Mouse (Mus musculus) midbrain, embryonic 14.5 days (tissue): Measurements from ENCODE around the gene Eef1akmt3. TPM values are rescaled to one million over a fixed set of nuclear protein-coding genes. Genes with fewer than 3 reads are reported as not detected.
A peak's percentile ranks its signal among the peaks of the same experiment; 100 is the strongest.
"Not testable (repeated sequence)": the region's sequence is repeated elsewhere in the genome, so short reads cannot be mapped to it uniquely, and the experiment has no call there.

Experiments used
- ATAC-seq: fragments of 200-750 bp; cut with Nextera tagmentation; 2 replicates; pipeline ENCODE4 v1.8.0; 2017; ENCODE audit warnings: moderate number of reproducible peaks, moderate library complexity; ENCODE audit not compliant: low FRiP score, low TSS enrichment
- DNase-seq: peaks from one replicate; pipeline ENCODE4 v3.0.0-alpha.2; 2015
- H3K27ac ChIP-seq: fragments of 300-500 bp; sonication (generic); replicated peaks from 2 replicates; pipeline ENCODE4 v1.5.1; 2014; ENCODE audit warnings: mild to moderate bottlenecking, low read depth, low read length, moderate library complexity
- H3K27me3 ChIP-seq: fragments of 300-500 bp; sonication (generic); 2 replicates; pipeline ENCODE4 v1.6.1; 2014; ENCODE audit warnings: low read length, control low read depth, mixed read lengths; ENCODE audit not compliant: control insufficient read depth, insufficient read depth
- H3K36me3 ChIP-seq: fragments of 300-500 bp; sonication (generic); 2 replicates; pipeline ENCODE4 v1.6.1; 2014; ENCODE audit warnings: low read length, control low read depth; ENCODE audit not compliant: control insufficient read depth, insufficient read depth
- H3K4me1 ChIP-seq: fragments of 300-500 bp; sonication (generic); 2 replicates; pipeline ENCODE4 v1.6.1; 2014; ENCODE audit warnings: mild to moderate bottlenecking, antibody characterized with exemption, low read length, control low read depth; ENCODE audit not compliant: control insufficient read depth, insufficient read depth
- H3K4me2 ChIP-seq: fragments of 300-500 bp; sonication (generic); 2 replicates; pipeline ENCODE4 v1.6.1; 2014; ENCODE audit warnings: mild to moderate bottlenecking, low read length, moderate library complexity
- H3K4me3 ChIP-seq: fragments of 300-500 bp; sonication (generic); replicated peaks from 2 replicates; pipeline ENCODE4 v1.5.1; 2014; ENCODE audit warnings: low read depth, low read length
- H3K9ac ChIP-seq: fragments of 300-500 bp; sonication (generic); replicated peaks from 2 replicates; pipeline ENCODE4 v1.6.1; 2014; ENCODE audit warnings: mild to moderate bottlenecking, low read length, moderate library complexity
- H3K9me3 ChIP-seq: fragments of 300-500 bp; sonication (generic); 2 replicates; pipeline ENCODE4 v1.6.1; 2016; ENCODE audit warnings: low read length, control low read depth, mixed read lengths; ENCODE audit not compliant: control insufficient read depth
- WGBS: fragments of 180-500 bp; shearing (Covaris S2); extraction: QIAGEN DNeasy Blood & Tissue Kit; methylation state at CpG from one replicate; pipeline ENCODE4 v1.1.7; 2014; 5-methylcytosine and 5-hydroxymethylcytosine counted together
- polyA plus RNA-seq: library from polyadenylated mRNA; unstranded; fragments of >200 nt; fragmentation: Nextera tagmentation; extraction: Ambion mirVana; gene quantifications from 2 replicates; pipeline ENCODE4 v1.2.1, GENCODE M21; 2014

Eef1akmt3 gene
- polyA plus RNA-seq, 1 experiment from 2014 or later: 0.22 TPM

GRCm38 (mm10) chr10:127066519-127067018 is 25.3 kb upstream of the Eef1akmt3 start:
- WGBS: 90% methylated on average over 14 of the region's 14 CpGs
- DNase-seq: no peak
- H3K4me2 ChIP-seq: no peak overlapping the region
- peaks cover 31% of the 10 kb centered on the region for H3K4me1 ChIP-seq
- H3K4me3 ChIP-seq: peak overlapping the region; percentile 9; the same call in 1 of the 2 replicates
- H3K9ac ChIP-seq: no peak overlapping the region
- no peaks in the 10 kb centered on the region for H3K27me3 ChIP-seq
- no peaks in the 10 kb centered on the region for H3K9me3 ChIP-seq
- no peak overlapping the region for H3K27ac ChIP-seq
- H3K36me3 ChIP-seq: peaks cover 38% of the 10 kb centered on the region
- no peak for ATAC-seq

GRCm38 (mm10) chr10:127065981-127066380 is 24.7 kb upstream of the Eef1akmt3 start:
- H3K4me1 ChIP-seq: peaks cover 29% of the 10 kb centered on the region
- 88% methylated on average over 9 of the region's 9 CpGs for WGBS
- ATAC-seq: no peak

GRCm38 (mm10) chr10:127063913-127064870 is 22.9 kb upstream of the Eef1akmt3 start:
- Histone ChIP-seq H3K4me2 (peak overlapping the region; percentile 82), H3K4me1 (peaks cover 27% of the 10 kb centered on the region; the same call in 1 of the 2 replicates), H3K27ac (peak overlapping the region; percentile 93), H3K36me3 (peaks cover 38% of the 10 kb centered on the region), H3K9ac (peak overlapping the region; percentile 95), H3K4me3 (peak overlapping the region; percentile 78), H3K27me3 (no peaks in the 10 kb centered on the region), H3K9me3 (no peaks in the 10 kb centered on the region)
- 13% methylated on average over 37 of the region's 37 CpGs for WGBS
- ATAC-seq (peak; percentile 5; the same call in 1 of the 2 replicates), DNase-seq (peak; percentile 60)

More at GRCm38 (mm10) chr10:127065981-127066380, 24.7 kb upstream of the Eef1akmt3 start:
- H3K36me3 ChIP-seq: peaks cover 38% of the 10 kb centered on the region
- DNase-seq: no peak
- H3K9ac ChIP-seq: no peak overlapping the region
- no peak overlapping the region for H3K27ac ChIP-seq
- H3K9me3 ChIP-seq: no peaks in the 10 kb centered on the region
- no peak overlapping the region for H3K4me3 ChIP-seq
- H3K27me3 ChIP-seq: no peaks in the 10 kb centered on the region
- no peak overlapping the region for H3K4me2 ChIP-seq

GRCm38 (mm10) chr10:127063239-127063872 is 22.0 kb upstream of the Eef1akmt3 start, which contains the start of gene Cdk4:
TSS of gene Cdk4 (plus strand) at chr10:127063534.
- H3K36me3 ChIP-seq: peaks cover 37% of the 10 kb centered on the region
- no peaks in the 10 kb centered on the region for H3K27me3 ChIP-seq
- H3K4me2 ChIP-seq: peak within 1 kb of the TSS; percentile 82
- peak within 1 kb of the TSS; percentile 78 for H3K4me3 ChIP-seq
- WGBS: under 1% methylated on average over 46 of the region's 46 CpGs
- peaks cover 27% of the 10 kb centered on the region; the same call in 1 of the 2 replicates for H3K4me1 ChIP-seq
- no peaks in the 10 kb centered on the region for H3K9me3 ChIP-seq
- peak within 1 kb of the TSS; percentile 93 for H3K27ac ChIP-seq
- ATAC-seq (peak; percentile 91), DNase-seq (peak; percentile 99)
- peak within 1 kb of the TSS; percentile 95 for H3K9ac ChIP-seq

GRCm38 (mm10) chr10:127062503-127062902 is 21.2 kb upstream of the Eef1akmt3 start:
- Histone ChIP-seq H3K36me3 (peaks cover 34% of the 10 kb centered on the region), H3K4me1 (peaks cover 31% of the 10 kb centered on the region; the same call in 1 of the 2 replicates), H3K4me2 (peak overlapping the region; percentile 82), H3K27ac (peak overlapping the region; percentile 75), H3K9me3 (no peaks in the 10 kb centered on the region), H3K4me3 (no peak overlapping the region; the same call in 1 of the 2 replicates), H3K9ac (no peak overlapping the region), H3K27me3 (no peaks in the 10 kb centered on the region)
- no peak for ATAC-seq
- no peak for DNase-seq
- 81% methylated on average over 5 of the region's 5 CpGs for WGBS

GRCm38 (mm10) chr10:127062101-127062500 is 20.8 kb upstream of the Eef1akmt3 start:
- peaks cover 31% of the 10 kb centered on the region; the same call in 1 of the 2 replicates for H3K4me1 ChIP-seq
- not testable (repeated sequence) for H3K4me3 ChIP-seq, H3K27me3 ChIP-seq, H3K9me3 ChIP-seq, H3K27ac ChIP-seq, DNase-seq, ATAC-seq, H3K4me2 ChIP-seq, H3K9ac ChIP-seq
- 92% methylated on average over 4 of the region's 4 CpGs for WGBS
- H3K36me3 ChIP-seq: peaks cover 34% of the 10 kb centered on the region

GRCm38 (mm10) chr10:127061513-127061912 is 20.2 kb upstream of the Eef1akmt3 start:
- ATAC-seq: no peak
- no peaks in the 10 kb centered on the region for H3K9me3 ChIP-seq
- H3K9ac ChIP-seq: peak overlapping the region; percentile 98; the same call in 1 of the 2 replicates
- WGBS: 69% methylated on average over 2 of the region's 2 CpGs
- DNase-seq: no peak
- peaks cover 34% of the 10 kb centered on the region for H3K36me3 ChIP-seq
- H3K27me3 ChIP-seq: no peaks in the 10 kb centered on the region
- H3K4me2 ChIP-seq: peak overlapping the region; percentile 75
- H3K27ac ChIP-seq: peak overlapping the region; percentile 97
- peak overlapping the region; percentile 90; the same call in 1 of the 2 replicates for H3K4me3 ChIP-seq
- H3K4me1 ChIP-seq: peaks cover 31% of the 10 kb centered on the region; the same call in 1 of the 2 replicates

- ATAC-seq: no peak
- WGBS: 15% methylated on average over 5 of the region's 5 CpGs
- Histone ChIP-seq H3K36me3 (peaks cover 34% of the 10 kb centered on the region), H3K9ac (peak overlapping the region; percentile 98; the same call in 1 of the 2 replicates), H3K27ac (peak overlapping the region; percentile 97), H3K4me2 (peak overlapping the region; percentile 75), H3K4me1 (peaks cover 31% of the 10 kb centered on the region; the same call in 1 of the 2 replicates), H3K4me3 (peak overlapping the region; percentile 90), H3K9me3 (no peaks in the 10 kb centered on the region), H3K27me3 (no peaks in the 10 kb centered on the region)
- DNase-seq: peak; percentile 49
Observed at GRCm38 (mm10) chr10:127061085-127061484, 19.8 kb upstream of the Eef1akmt3 start.
